Comparison of ENCODE assay signal across 8 mouse cellular contexts in genomic region chr9:48648285-48649097, GRCm38 (mm10). TPM values are rescaled to one million over a fixed set of nuclear protein-coding genes. Genes with fewer than 3 reads are reported as not detected.
DNase-seq lines count a peak whose midpoint lies in the region; ATAC-seq and TF ChIP-seq lines count a peak whose summit lies in the region.

No protein-coding gene starts in this region.

- peak overlapping the region; percentile 51 for H3K4me3 ChIP-seq in lung, adult 2 months (replicated peaks; ENCODE audit: extremely low read depth, low read depth, low read length)
- H3K4me3 ChIP-seq in embryonic facial prominence, embryonic 14.5 days (ENCODE audit: low read depth, low read length) = no peak overlapping the region
- 0 out of 2 replicates have a peak overlapping the region, but pooled peaks have one; percentile 21 for H3K4me3 ChIP-seq in hindbrain, embryonic 12.5 days
- no peak overlapping the region for H3K4me3 ChIP-seq in liver, embryonic 14.5 days (ENCODE audit: insufficient read depth in 1 of 2, low read depth in 2 of 2, low read length in 2 of 2)

- TF ChIP-seq POLR2A in lung, adult 2 months (IDR thresholded peaks at IDR 0.05; ENCODE audit: borderline replicate concordance, extremely low read depth, low read depth, low read length) = no peak

- no peak for TF ChIP-seq EP300 in liver, embryonic 14.5 days (IDR thresholded peaks at IDR 0.05; ENCODE audit: low read depth)

- H3K9me3 ChIP-seq in embryonic facial prominence, embryonic 14.5 days (ENCODE audit: control insufficient read depth, low read length) = peaks cover 7% of the 10 kb centered on the region; the same call in 1 of the 2 replicates
- peaks cover 6% of the 10 kb centered on the region; the same call in 1 of the 2 replicates for H3K9me3 ChIP-seq in hindbrain, embryonic 12.5 days (replicated peaks)
- H3K9me3 ChIP-seq in liver, embryonic 14.5 days (ENCODE audit: control insufficient read depth, low read length) = no peaks in the 10 kb centered on the region

- no peak for ATAC-seq in embryonic facial prominence, embryonic 14.5 days (ENCODE audit: low read depth)
- 0 out of 2 replicates have a peak, but pooled peaks have one; percentile 5 for ATAC-seq in hindbrain, embryonic 12.5 days (ENCODE audit: low FRiP score)
- 0 out of 2 replicates have a peak, but pooled peaks have one; percentile 7 for ATAC-seq in liver, embryonic 14.5 days (ENCODE audit: insufficient read depth)
- no peak for ATAC-seq in monocyte, adult 5-6 weeks (replicated peaks; ENCODE audit: insufficient number of reproducible peaks, low FRiP score, low TSS enrichment, poor library complexity, severe bottlenecking)

- 64% methylated on average over 12 of the region's 12 CpGs for WGBS in lung, adult 2 months
- whole genome bisulfite sequencing in embryonic facial prominence, embryonic 14.5 days = 38% methylated on average over 12 of the region's 12 CpGs
- 28% methylated on average over 12 of the region's 12 CpGs for WGBS in hindbrain, embryonic 12.5 days
- 52% methylated on average over 12 of the region's 12 CpGs for WGBS in liver, embryonic 14.5 days (ENCODE audit: insufficient replicate concordance)

- peaks cover 14% of the 10 kb centered on the region; the same call in 1 of the 2 replicates for H3K27me3 ChIP-seq in embryonic facial prominence, embryonic 14.5 days (replicated peaks; ENCODE audit: control insufficient read depth, insufficient read depth, low read length)
- no peaks in the 10 kb centered on the region for H3K27me3 ChIP-seq in hindbrain, embryonic 12.5 days
- no peaks in the 10 kb centered on the region for H3K27me3 ChIP-seq in liver, embryonic 14.5 days (ENCODE audit: control insufficient read depth, insufficient read depth, low read length)

- H3K36me3 ChIP-seq in embryonic facial prominence, embryonic 14.5 days (ENCODE audit: control insufficient read depth, insufficient read depth, low read length) = no peaks in the 10 kb centered on the region
- H3K36me3 ChIP-seq in hindbrain, embryonic 12.5 days = no peaks in the 10 kb centered on the region
- H3K36me3 ChIP-seq in liver, embryonic 14.5 days (replicated peaks; ENCODE audit: control insufficient read depth, insufficient read depth, low read depth) = no peaks in the 10 kb centered on the region

- no peak for TF ChIP-seq CTCF in lung, adult 2 months (IDR thresholded peaks at IDR 0.05; ENCODE audit: insufficient read depth, low read length)
- no peak for TF ChIP-seq CTCF in liver, embryonic 14.5 days (IDR thresholded peaks at IDR 0.05; ENCODE audit: low read depth)

- DNase-seq in lung, adult 2 months = peak; percentile 9
- no peak for DNase-seq in lung, postnatal 4 days
- no peak for DNase-seq in embryonic facial prominence, embryonic 14.5 days (ENCODE audit: low spot score)
- no peak for DNase-seq in liver, embryonic 14.5 days (ENCODE audit: low read depth in 3 of 3, low spot score in 3 of 3)
- no peak for DNase-seq in urinary bladder, postnatal 36 days (ENCODE audit: low spot score in 2 of 2)
- no peak for DNase-seq in thymus, adult 18-20 months

- no peak overlapping the region for H3K27ac ChIP-seq in embryonic facial prominence, embryonic 14.5 days (replicated peaks; ENCODE audit: low read depth, low read length)
- peak overlapping the region; percentile 71; the same call in 1 of the 2 replicates for H3K27ac ChIP-seq in hindbrain, embryonic 12.5 days
- H3K27ac ChIP-seq in liver, embryonic 14.5 days = no peak overlapping the region

- H3K9ac ChIP-seq in embryonic facial prominence, embryonic 14.5 days (ENCODE audit: low read depth, low read length) = no peak overlapping the region
- no peak overlapping the region for H3K9ac ChIP-seq in hindbrain, embryonic 12.5 days
- H3K9ac ChIP-seq in liver, embryonic 14.5 days (replicated peaks) = no peak overlapping the region; the same call in 1 of the 2 replicates

- H3K4me1 ChIP-seq in lung, adult 2 months (ENCODE audit: control insufficient read depth, insufficient read depth, low read length) = peaks cover 19% of the 10 kb centered on the region
- H3K4me1 ChIP-seq in embryonic facial prominence, embryonic 14.5 days (ENCODE audit: control insufficient read depth, insufficient read depth, low read length) = peaks cover 5% of the 10 kb centered on the region; the same call in 1 of the 2 replicates
- H3K4me1 ChIP-seq in hindbrain, embryonic 12.5 days = peaks cover 37% of the 10 kb centered on the region
- peaks cover 9 to 10% of the 10 kb centered on the region in 2 experiments for H3K4me1 ChIP-seq in liver, embryonic 14.5 days (replicated peaks; ENCODE audit: control insufficient read depth in 2 of 2, insufficient read depth in 2 of 2, low read length in 1 of 2)

- H3K4me2 ChIP-seq in embryonic facial prominence, embryonic 14.5 days (ENCODE audit: low read depth, low read length) = peak overlapping the region; percentile 54
- peak overlapping the region; percentile 50 for H3K4me2 ChIP-seq in hindbrain, embryonic 12.5 days (replicated peaks)
- H3K4me2 ChIP-seq in liver, embryonic 14.5 days (ENCODE audit: low read depth) = peak overlapping the region; percentile 76

RNA-seq across cellular contexts. Expression of gene Nnmt, which starts 43.5 kb away (rescaled TPM):
- 5.1 and 5.5 TPM in 2 replicates for polyA plus RNA-seq in lung, adult 2 months (2012; rRNA removed)
- polyA plus RNA-seq in embryonic facial prominence, embryonic 14.5 days (2014; fragmentation: Nextera tagmentation; extraction: Ambion mirVana) = 12.8 and 18.0 TPM in 2 replicates
- 0.98 and 1.2 TPM in 2 replicates for polyA plus RNA-seq in hindbrain, embryonic 12.5 days (2016; fragmentation: Nextera tagmentation; extraction: Ambion mirVana)
- 0.04 TPM in 1 of 2 replicates, not detected in the other for polyA plus RNA-seq in liver, embryonic 14.5 days (2012; rRNA removed)
- polyA plus RNA-seq in liver, embryonic 14.5 days (2014; fragmentation: Nextera tagmentation; extraction: Ambion mirVana) = 0.14 and 0.19 TPM in 2 replicates
- not detected in 3 replicates for total RNA-seq in monocyte, adult 5-6 weeks (2017)

Comparison
In these comparisons a context has a peak if more than half of its experiments do, and no peak if none do; other contexts are left out.
1. H3K4me3 ChIP-seq: peak in lung, adult 2 months (single experiment) and hindbrain, embryonic 12.5 days (single experiment); none in embryonic facial prominence, embryonic 14.5 days (single experiment) and liver, embryonic 14.5 days (0 of 2).
2. ATAC-seq: peak in hindbrain, embryonic 12.5 days (single experiment) and liver, embryonic 14.5 days (single experiment); none in embryonic facial prominence, embryonic 14.5 days (single experiment) and monocyte, adult 5-6 weeks (single experiment).
3. Peak in every context shown above with its lines, with median percentiles within 50 percentile points of each other: H3K4me2 ChIP-seq.